Mouse (Mus musculus): ENCODE data around the gene Platr25.
"Not testable (repeated sequence)": the region's sequence is repeated elsewhere in the genome, so short reads cannot be mapped to it uniquely, and the experiment has no call there.

Gene Platr25

DNA sequence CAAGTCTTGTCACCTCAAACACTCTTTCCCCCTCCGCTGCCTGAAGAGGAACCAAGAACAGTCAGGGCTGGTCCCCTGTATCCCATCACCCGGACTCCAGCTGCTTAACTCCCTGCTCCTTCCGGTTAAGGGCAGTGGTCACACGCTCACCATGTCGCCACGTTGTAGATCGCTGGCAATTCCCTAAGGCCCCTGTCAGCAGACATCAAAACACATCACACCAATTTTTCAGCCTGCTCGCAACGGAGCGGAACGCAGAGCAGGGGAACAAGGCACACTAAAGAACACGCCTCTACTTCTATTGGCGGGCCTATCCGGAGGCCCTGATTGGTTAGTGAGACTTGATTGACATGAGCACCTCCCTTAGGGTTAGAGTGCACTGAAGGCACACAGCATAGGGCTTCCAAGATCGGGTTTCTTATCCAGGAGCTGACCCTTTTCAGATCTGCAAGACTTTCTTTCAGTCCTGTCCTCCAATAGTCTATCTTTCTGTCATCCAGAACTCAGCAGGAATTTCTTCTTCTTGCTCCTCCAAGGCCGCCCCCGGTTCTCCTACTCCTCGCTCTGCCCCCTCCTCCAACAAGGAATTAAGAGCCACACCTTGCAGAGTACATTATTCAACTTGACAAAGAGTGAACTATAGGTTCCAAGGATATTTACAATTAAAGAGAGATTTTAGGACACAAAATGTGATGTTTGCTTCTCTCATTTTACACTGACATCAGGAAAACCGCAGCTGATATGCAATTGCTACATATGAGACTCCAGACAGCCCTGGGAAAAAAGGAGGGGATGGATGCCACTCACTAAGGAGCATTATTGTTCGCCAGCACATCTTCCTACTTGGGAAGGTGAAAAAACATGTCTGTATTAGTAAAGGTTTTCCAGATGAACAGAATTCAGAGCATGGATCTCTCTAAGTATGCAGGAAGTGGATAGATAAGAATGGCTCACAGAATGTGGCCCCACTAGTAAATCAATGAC lies at the start of gene Platr25:
Platr25 (minus strand) TSS at position 278 of the 984 bp plus-strand sequence.
- in situ Hi-C loops (cut with MboI, MseI) = loop anchor here (5.0 to 10.0 kb wide), 3 partner anchors 92 to 293 kb away; partner anchors contain the start of genes 6720489N17Rik (in 1 of the 2) and Gm49359 (in 1 of the 2)

DNA sequence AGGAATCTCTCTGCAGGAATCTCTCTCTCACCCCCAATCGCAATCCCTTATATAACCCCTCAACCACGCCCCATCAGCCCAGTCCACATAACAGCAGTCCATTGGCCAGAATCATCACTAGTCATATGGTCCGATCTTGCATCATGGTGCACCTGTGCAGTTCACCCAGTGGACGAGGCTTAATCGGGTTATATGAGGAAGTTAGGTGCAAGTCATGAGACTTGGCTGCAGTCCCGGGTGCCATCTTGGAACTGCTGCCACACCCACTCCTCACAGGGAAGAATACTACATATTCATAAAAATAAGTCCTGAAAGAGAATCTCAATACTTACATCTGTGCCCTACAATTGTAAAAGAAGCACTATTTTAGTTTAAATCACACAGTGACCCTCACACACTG lies 47.5 kb upstream of the Platr25 start:
- in situ Hi-C loops (cut with MboI, MseI) = loop anchor here in 1 of 2 experiments (25.0 kb wide), 1 partner anchor 1604 kb away; no protein-coding TSS in a partner anchor

DNA sequence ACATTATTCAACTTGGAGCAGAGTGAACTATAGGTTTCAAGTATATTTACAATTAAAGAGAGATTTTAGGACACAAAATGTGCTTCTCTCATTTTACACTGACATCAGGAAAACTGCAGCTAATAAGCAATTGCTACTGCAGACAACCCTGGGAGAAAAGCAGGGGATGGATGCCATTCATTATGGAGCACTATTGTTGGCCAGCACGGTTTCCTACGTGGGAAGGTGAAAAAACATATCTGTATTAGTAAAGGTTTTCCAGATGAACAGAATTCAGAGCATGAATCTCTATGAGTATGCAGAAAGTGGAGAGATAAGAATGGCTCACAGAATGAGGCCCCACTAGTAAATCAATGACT lies 25.6 kb upstream of the Platr25 start:
- in situ Hi-C loops (cut with MboI, MseI) = loop anchor here (5.0 kb wide), 1 partner anchor 99 kb away; no protein-coding TSS in a partner anchor

DNA sequence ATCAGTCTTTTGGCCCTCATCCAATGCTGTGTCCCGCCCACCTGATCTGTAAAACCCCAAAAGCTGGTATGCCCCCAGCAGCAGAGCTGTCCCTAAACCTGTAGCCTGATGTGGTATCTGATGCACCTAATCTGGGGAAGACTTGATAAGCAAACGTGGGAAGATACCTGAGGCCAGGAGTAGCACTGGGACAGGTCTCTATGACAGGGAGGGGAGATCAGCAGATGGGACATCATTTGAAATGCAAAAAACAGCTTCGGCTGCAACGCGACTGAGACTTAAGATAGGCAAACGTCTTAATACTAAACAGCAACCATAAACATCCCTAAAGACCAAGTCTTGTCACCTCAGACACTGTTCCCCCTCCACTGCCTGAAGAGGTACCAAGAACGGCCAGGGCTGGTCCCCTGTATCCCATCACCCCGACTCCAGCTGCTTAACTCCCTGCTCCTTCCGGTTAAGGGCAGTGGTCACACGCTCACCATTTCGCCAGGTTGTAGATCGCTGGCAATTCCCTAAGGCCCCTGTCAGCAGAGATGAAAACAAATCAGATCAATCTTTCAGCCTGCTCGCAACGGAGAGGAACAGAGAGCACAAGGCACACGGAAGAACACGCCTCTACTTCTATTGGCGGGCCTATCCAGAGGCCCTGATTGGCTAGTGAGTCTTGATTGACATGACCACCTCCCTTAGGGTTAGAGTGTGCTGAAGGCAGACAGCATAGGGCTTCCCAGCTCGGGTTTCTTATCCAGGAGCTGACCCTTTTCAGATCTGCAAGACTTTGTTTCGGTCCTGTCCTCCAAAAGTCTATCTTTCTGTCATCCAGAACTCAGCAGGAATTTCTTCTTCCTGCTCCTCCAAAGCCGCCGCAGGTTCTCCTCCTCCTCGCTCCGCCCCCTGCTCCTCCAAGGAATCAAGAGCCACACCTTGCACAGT lies 25.0 kb upstream of the Platr25 start, which contains the start of gene Gm5141:
Gm5141 (minus strand) TSS at position 610 of the 936 bp plus-strand sequence.
- in situ Hi-C loops (cut with MboI, MseI) = loop anchor here (5.0 kb wide), 1 partner anchor 98 kb away; no protein-coding TSS in a partner anchor

DNA sequence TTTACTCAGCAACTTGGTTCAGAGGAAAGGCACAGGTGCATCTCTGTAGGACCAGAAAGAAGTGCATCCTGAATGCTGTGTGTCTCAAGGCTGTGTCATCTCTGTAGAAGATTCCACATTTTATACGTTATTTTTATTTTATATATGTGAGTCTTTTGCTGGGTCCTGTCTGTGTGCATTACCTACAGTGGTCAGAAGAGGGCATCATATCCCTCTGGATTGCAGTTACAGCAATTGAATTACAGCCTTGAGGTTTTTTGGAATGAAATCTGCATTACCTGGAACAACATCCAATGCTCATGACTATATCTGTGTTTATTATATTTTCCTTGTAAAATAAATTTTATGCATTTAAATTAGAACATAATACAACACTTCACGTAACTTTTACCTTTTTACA lies 3.3 kb upstream of the Platr25 start:
- in situ Hi-C loops (cut with MboI, MseI) = loop anchor here (5.0 to 10.0 kb wide), 3 partner anchors 88 to 297 kb away; partner anchors contain the start of genes 6720489N17Rik (in 1 of the 2) and Gm49359 (in 1 of the 2)

DNA sequence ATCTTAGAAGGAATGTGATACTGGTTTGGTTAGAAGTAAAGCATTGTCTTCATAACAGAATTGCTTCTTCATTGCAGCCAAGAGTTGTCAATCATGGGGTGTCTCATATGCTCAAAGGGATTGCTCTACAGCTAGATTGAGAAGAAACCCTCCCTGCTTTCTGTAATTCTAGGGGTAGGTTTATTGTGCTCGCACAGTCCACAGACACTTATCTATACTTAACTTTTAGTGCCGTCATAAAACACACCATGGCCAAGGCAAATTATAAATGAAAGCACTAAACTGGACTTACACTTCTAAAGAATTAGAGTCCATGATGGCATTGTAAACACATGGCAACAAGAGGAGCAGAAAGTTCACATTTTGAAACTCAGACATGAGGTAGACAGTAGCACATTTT lies 27.2 kb downstream of the Platr25 start:
- in situ Hi-C loops (cut with MboI, MseI) = no loop called here

DNA sequence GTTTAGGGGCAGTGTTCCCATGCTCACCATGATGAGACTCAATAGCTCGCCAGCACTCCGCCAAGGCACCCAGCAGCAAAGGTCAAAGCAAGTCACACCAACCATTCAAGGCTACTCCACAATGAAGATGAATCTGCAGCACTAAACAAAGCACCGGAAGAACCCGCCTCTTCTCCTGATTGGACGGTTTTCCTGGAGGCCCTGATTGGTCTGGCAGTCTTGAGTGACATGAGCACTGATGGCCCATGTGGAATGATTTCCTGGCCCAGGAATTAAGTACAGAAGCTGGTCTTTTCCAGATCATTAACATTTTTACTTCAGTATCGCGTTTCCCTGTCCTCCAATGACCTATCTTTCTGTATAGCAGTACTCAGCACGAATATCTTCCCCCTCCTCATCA lies 47.9 kb downstream of the Platr25 start:
- in situ Hi-C loops (cut with MboI, MseI) = not testable (repeated sequence)

DNA sequence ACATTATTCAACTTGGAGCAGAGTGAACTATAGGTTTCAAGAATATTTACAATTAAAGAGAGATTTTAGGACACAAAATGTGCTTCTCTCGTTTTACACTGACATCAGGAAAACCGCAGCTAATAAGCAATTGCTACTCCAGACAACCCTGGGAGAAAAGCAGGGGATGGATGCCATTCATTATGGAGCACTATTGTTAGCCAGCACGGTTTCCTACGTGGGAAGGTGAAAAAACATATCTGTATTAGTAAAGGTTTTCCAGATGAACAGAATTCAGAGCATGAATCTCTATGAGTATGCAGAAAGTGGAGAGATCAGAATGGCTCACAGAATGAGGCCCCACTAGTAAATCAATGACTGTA lies 75.2 kb downstream of the Platr25 start:
- in situ Hi-C loops (cut with MboI, MseI) = loop anchor here (5.0 to 10.0 kb wide), 3 partner anchors 102 to 1620 kb away; partner anchors contain the start of genes Gm5141 (in 2 of the 2) and Gm49359 (in 1 of the 2)

DNA sequence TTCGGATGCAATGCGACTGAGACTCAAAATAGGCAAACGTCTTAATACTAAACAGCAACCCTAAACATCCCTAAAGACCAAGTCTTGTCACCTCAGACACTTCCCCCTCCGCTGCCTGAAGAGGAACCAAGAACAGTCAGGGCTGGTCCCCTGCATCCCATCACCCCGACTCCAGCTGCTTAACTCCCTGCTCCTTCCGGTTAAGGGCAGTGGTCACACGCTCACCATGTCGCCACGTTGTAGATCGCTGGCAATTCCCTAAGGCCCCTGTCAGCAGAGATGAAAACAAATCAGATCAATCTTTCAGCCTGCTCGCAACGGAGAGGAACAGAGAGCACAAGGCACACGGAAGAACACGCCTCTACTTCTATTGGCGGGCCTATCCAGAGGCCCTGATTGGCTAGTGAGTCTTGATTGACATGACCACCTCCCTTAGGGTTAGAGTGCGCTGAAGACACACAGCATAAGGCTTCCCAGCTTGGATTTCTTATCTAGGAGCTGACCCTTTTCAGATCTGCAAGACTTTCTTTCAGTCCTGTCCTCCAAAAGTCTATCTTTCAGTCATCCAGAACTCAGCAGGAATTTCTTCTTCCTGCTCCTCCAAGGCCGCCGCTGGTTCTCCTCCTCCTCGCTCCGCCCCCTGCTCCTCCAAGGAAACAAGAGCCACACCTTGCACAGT lies 75.8 kb downstream of the Platr25 start:
- in situ Hi-C loops (cut with MboI, MseI) = loop anchor here (5.0 to 10.0 kb wide), 3 partner anchors 103 to 1620 kb away; partner anchors contain the start of genes Gm5141 (in 2 of the 2) and Gm49359 (in 1 of the 2)

DNA sequence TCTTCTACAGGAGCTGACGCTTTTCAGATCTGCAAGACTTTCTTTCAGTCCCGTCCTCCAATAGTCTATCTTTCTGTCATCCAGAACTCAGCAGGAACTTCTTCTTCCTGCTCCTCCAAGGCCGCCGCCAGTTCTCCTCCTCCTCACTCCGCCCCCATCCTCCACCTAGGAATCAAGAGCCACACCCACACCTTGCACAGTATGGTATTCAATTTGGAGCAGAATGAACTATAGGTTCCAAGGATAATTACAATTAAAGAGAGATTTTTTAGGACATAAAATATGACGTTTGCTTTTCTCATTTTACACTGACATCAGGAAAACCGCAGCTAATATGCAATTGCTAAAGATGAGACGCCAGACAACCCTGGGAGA lies 107.2 kb downstream of the Platr25 start:
- in situ Hi-C loops (cut with MboI, MseI) = no loop called here

DNA sequence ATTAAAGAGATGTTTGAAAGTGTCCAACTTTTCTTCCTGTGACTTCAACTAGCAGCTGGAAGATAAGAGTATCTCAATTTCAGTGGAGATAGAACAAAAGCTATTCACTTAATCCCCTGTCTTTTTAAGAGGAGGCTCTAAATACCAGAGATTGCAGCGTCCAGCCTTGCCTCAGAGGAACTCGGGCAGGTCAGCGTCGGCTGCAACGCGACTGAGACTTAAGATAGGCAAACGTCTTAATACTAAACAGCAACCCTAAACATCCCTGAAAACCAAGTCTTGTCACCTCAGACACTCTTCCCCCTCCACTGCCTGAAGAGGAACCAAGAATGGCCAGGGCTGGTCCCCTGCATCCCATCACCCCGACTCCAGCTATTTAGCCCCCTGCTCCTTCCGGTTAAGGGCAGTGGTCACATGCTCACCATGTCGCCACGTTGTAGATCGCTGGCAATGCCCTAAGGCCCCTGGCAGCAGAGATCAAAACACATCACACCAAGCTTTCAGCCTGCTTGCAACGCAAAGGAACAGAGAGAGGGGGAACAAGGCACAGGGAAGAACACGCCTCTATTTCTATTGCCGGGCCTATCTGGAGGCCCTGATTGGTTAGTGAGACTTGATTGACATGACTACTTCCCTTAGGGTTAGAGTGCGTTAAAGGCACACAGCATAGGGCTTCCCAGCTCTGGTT lies 107.7 kb downstream of the Platr25 start:
- in situ Hi-C loops (cut with MboI, MseI) = not testable (repeated sequence)

DNA sequence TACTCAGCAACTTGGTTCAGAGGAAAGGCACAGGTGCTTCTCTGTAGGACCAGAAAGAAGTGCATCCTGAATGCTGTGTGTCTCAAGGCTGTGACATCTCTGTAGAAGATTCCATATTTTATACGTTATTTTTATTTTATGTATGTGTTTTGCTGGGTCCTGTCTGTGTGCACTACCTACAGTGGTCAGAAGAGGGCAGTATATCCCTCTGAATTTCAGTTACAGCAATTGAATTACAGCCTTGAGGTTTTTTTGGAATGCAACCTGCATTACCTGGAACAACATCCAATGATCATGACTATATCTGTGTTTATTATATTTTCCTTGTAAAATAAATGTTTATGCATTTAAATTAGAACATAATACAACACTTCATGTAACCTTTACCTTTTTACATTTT lies 133.4 kb downstream of the Platr25 start:
- in situ Hi-C loops (cut with MboI, MseI) = loop anchor here (5.0 to 10.0 kb wide), 4 partner anchors 138 to 230 kb away; partner anchors contain the start of genes Fbp2 (in 1 of the 2), Gm49359 (in 1 of the 2) and Platr25 (in 1 of the 2)

DNA sequence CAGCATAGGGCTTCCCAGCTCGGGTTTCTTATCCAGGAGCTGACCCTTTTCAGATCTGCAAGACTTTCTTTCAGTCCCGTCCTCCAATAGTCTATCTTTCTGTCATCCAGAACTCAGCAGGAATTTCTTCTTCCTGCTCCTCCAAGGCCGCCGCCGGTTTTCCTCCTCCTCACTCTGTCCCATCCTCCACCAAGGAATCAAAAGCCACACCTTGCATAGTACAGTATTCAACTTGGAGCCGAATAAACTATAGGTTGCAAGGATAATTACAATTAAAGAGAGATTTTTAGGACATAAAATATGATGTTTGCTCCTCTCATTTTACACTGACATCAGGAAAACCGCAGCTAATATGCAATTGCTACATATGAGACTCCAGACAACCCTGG lies 136.2 kb downstream of the Platr25 start:
- in situ Hi-C loops (cut with MboI, MseI) = loop anchor here in 1 of 2 experiments (10.0 kb wide), 2 partner anchors 141 to 159 kb away; partner anchors contain the start of genes Gm49359 and Platr25

DNA sequence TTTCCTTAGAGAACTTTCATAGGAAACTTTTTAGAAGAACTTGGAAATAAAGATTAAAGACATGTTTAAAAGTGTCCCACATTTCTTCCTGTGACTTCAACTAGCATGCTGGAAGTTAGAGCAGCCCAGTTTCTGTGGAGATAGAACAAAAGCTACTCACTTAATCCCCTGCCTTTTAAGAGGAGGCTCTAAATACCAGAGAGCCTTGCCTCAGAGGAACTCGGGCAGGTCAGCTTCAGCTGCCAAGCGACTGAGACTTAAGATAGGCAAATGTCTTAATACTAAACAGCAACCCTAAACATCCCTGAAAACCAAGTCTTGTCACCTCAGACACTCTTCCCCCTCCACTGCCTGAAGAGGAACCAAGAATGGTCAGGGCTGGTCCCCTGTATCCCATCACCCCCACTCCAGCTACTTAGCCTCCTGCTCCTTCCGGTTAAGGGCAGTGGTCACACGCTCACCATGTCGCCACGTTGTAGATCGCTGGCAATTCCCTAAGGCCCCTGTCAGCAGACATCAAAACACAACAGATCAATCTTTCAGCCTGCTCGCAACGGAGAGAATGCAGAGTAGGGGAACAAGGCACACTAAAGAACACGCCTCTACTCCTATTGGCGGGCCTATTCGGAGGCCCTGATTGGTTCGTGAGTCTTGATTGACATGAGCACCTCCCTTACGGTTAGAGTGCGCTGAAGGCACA lies 136.8 kb downstream of the Platr25 start, which contains the start of gene 6720489N17Rik:
6720489N17Rik (minus strand) TSS at position 606 of the 700 bp plus-strand sequence.
- in situ Hi-C loops (cut with MboI, MseI) = loop anchor here in 1 of 2 experiments (10.0 kb wide), 2 partner anchors 141 to 159 kb away; partner anchors contain the start of genes Gm49359 and Platr25
